Mouse (Mus musculus) limb, embryonic 13.5 days (tissue): ENCODE measurements around the gene Men1. TPM values are rescaled to one million over a fixed set of nuclear protein-coding genes. Genes with fewer than 3 reads are reported as not detected.

Source experiments
- ATAC-seq: fragments of 200-750 bp; cut with Nextera tagmentation; 2 replicates; pipeline ENCODE4 v1.8.0; 2017; ENCODE audit warnings: low read depth, moderate number of reproducible peaks, moderate TSS enrichment; ENCODE audit not compliant: low FRiP score
- H3K27ac ChIP-seq: fragments of 300-500 bp; sonication (generic); 2 replicates; pipeline ENCODE4 v1.5.1; 2015; ENCODE audit warnings: inconsistent platforms, mild to moderate bottlenecking, moderate library complexity
- H3K27me3 ChIP-seq: fragments of 300-500 bp; sonication (generic); 2 replicates; pipeline ENCODE4 v1.6.1; 2015; ENCODE audit warnings: mild to moderate bottlenecking, inconsistent platforms
- H3K36me3 ChIP-seq: fragments of 300-500 bp; sonication (generic); 2 replicates; pipeline ENCODE4 v1.6.1; 2015; ENCODE audit warnings: inconsistent platforms, mild to moderate bottlenecking, moderate library complexity
- H3K4me1 ChIP-seq: fragments of 300-500 bp; sonication (generic); 2 replicates; pipeline ENCODE4 v1.6.1; 2015; ENCODE audit warnings: inconsistent platforms
- H3K4me2 ChIP-seq: fragments of 300-500 bp; sonication (generic); replicated peaks from 2 replicates; pipeline ENCODE4 v1.6.1; 2015; ENCODE audit warnings: inconsistent platforms, mild to moderate bottlenecking, moderate library complexity
- H3K4me3 ChIP-seq: fragments of 300-500 bp; sonication (generic); 2 replicates; pipeline ENCODE4 v1.5.1; 2015; ENCODE audit warnings: moderate library complexity, mild to moderate bottlenecking, inconsistent platforms
- H3K9ac ChIP-seq: fragments of 300-500 bp; sonication (generic); 2 replicates; pipeline ENCODE4 v1.6.1; 2015; ENCODE audit warnings: mild to moderate bottlenecking, inconsistent platforms
- H3K9me3 ChIP-seq: fragments of 300-500 bp; sonication (generic); 2 replicates; pipeline ENCODE4 v1.6.1; 2016; ENCODE audit warnings: inconsistent platforms
- WGBS: fragments of 180-500 bp; shearing (Covaris S2); methylation state at CpG from one replicate; pipeline ENCODE4 v1.1.7; 2015; 5-methylcytosine and 5-hydroxymethylcytosine counted together
- polyA plus RNA-seq: library from polyadenylated mRNA; unstranded; fragments of >200 nt; fragmentation: Nextera tagmentation; extraction: Ambion mirVana; gene quantifications from 2 replicates; pipeline ENCODE4 v1.2.1, GENCODE M21; 2015

Men1 gene
- polyA plus RNA-seq, 1 experiment from 2014 or later: 97.6 TPM

DNA sequence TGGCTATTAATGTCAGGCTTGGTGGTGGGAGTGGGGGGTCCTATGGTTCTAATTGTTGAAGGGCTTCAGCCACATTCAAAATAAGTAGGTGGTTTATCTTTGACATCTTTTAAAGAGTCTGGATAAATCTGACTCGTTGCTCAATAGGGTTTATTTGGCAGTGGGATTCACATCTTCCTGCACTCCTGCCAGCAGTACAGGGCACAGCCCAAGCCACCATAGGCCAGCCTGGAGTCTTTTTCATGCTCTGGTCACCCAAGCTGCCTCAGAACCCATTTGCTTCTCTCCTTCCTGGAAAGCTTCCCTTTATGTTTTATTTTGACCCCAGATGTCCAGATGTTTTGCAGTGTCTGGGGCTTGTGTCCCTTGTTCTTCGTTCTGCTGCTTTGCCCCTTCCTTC lies 41.9 kb downstream of the Men1 start:
- Histone ChIP-seq H3K4me2 (no peak overlapping the region), H3K9me3 (no peaks in the 10 kb centered on the region), H3K4me1 (no peaks in the 10 kb centered on the region), H3K36me3 (peaks cover 82% of the 10 kb centered on the region), H3K27ac (no peak overlapping the region), H3K9ac (no peak overlapping the region), H3K27me3 (no peaks in the 10 kb centered on the region), H3K4me3 (no peak overlapping the region)
- 83% methylated on average over 2 of the region's 2 CpGs for WGBS
- ATAC-seq: no peak

GRCm38 (mm10) chr19:6377327-6378040 lies 42.7 kb downstream of the Men1 start:
- no peaks in the 10 kb centered on the region for H3K4me1 ChIP-seq
- H3K9ac ChIP-seq: no peak overlapping the region
- peaks cover 73% of the 10 kb centered on the region for H3K36me3 ChIP-seq
- ATAC-seq: no peak
- WGBS: 80% methylated on average over 11 of the region's 11 CpGs
- H3K4me2 ChIP-seq: no peak overlapping the region
- H3K27ac ChIP-seq: no peak overlapping the region
- H3K27me3 ChIP-seq: no peaks in the 10 kb centered on the region
- no peak overlapping the region for H3K4me3 ChIP-seq
- H3K9me3 ChIP-seq: no peaks in the 10 kb centered on the region

DNA sequence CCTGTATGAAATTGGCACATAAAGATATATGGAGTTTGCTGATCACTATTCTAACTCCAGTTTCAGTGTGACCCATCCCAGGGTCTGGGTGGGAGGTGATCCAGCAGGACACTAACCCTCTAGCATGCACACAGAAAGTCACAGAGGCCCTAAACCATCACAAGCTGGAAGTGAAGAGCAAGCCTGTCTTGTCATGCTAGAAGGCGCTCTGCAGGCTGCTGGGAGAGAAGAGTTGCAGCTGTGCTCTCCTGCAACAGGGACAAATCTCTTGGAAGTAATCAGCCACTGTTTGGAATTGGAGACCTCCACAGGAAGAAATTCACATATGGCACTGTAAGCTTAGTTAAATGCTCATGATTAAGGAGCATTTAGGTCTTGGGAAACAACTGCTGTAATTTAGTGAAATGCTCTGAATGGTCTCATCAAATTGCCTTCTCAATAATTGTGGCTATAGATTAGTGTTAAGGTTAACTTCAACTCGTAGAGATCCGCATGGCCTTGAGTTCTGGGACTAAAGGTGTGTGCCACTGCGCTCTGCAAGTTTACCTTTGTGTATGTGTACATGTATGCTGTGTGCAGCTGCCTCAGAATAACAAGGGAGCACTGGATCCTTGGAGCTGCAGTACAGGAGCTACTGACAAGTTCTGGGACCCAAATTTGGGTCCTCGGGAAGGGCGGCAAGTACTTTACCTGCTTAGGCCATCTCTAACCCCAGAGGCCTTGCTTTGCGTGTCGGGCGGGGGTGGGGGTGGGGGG lies 45.8 kb downstream of the Men1 start:
- Histone ChIP-seq H3K36me3 (peaks cover 43% of the 10 kb centered on the region), H3K9me3 (no peaks in the 10 kb centered on the region), H3K4me3 (no peak overlapping the region), H3K27ac (no peak overlapping the region), H3K4me2 (no peak overlapping the region), H3K27me3 (no peaks in the 10 kb centered on the region), H3K9ac (no peak overlapping the region), H3K4me1 (peaks cover 19% of the 10 kb centered on the region)
- no peak for ATAC-seq
- 95% methylated on average over 9 of the region's 9 CpGs for WGBS

DNA sequence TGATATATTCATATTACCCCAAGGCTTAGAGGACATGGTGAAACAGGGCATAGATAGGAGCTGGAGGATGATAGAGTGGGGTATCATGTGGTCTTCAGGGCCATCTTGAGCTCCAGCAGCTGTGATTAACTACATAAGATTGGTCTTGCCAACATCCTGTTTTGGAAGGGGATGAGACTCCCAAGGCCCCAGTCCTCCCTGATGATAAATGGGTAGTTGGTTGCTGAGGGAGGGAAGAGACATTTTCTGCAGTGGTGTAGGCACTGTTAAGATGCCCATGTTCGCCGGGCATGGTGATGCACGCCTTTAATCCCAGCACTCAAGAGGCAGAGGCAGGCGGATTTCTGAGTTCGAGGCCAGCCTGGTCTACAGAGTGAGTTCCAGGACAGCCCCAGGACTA lies 46.5 kb downstream of the Men1 start:
- Histone ChIP-seq H3K27ac (no peak overlapping the region), H3K4me3 (no peak overlapping the region), H3K36me3 (peaks cover 37% of the 10 kb centered on the region), H3K4me2 (no peak overlapping the region), H3K27me3 (no peaks in the 10 kb centered on the region), H3K9ac (no peak overlapping the region), H3K9me3 (no peaks in the 10 kb centered on the region), H3K4me1 (peaks cover 19% of the 10 kb centered on the region)
- ATAC-seq: no peak
- WGBS: 95% methylated on average over 5 of the region's 5 CpGs

- H3K4me3 ChIP-seq: no peak overlapping the region
- H3K27me3 ChIP-seq: no peaks in the 10 kb centered on the region
- H3K36me3 ChIP-seq: peaks cover 25% of the 10 kb centered on the region
- H3K4me1 ChIP-seq: peaks cover 19% of the 10 kb centered on the region
- no peak for ATAC-seq
- H3K9ac ChIP-seq: 0 out of 2 replicates have a peak overlapping the region, but pooled peaks have one; percentile 3
- 76% methylated on average over 4 of the region's 4 CpGs for WGBS
- H3K4me2 ChIP-seq: no peak overlapping the region
- no peak overlapping the region for H3K27ac ChIP-seq
- H3K9me3 ChIP-seq: no peaks in the 10 kb centered on the region
Observed at GRCm38 (mm10) chr19:6382323-6382924, 47.6 kb downstream of the Men1 start.

DNA sequence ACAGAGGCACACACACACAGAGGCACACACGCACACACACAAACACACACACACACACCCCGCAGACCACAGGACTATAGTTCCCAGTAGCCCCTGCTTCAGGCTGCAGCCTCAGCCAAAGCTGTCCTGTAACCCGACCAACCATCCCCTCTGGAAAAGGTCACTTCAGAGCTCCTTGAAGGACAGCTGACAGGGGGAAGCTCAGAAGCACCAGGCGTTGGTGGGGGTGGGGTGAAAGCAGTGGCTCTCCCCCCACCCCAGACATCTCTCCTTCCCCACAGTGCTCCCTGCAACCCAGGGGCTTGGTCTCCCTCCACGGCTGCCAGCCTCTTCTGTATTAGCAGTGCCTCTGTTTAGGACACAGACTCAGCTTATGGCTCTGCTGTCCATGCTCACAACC lies 48.7 kb downstream of the Men1 start:
- 45% methylated on average over 5 of the region's 5 CpGs for WGBS
- peaks cover 15% of the 10 kb centered on the region for H3K36me3 ChIP-seq
- no peak for ATAC-seq
- no peaks in the 10 kb centered on the region for H3K27me3 ChIP-seq
- no peak overlapping the region for H3K4me3 ChIP-seq
- H3K9me3 ChIP-seq: no peaks in the 10 kb centered on the region
- H3K9ac ChIP-seq: no peak overlapping the region
- peaks cover 19% of the 10 kb centered on the region for H3K4me1 ChIP-seq
- peak overlapping the region; percentile 48 for H3K27ac ChIP-seq
- H3K4me2 ChIP-seq: no peak overlapping the region; the same call in 1 of the 2 replicates

- H3K9ac ChIP-seq: no peak within 1 kb of the TSS
- H3K36me3 ChIP-seq: peaks cover 8% of the 10 kb centered on the region
- peak within 1 kb of the TSS; percentile 17; the same call in 1 of the 2 replicates for H3K4me2 ChIP-seq
- H3K9me3 ChIP-seq: no peaks in the 10 kb centered on the region
- no peak within 1 kb of the TSS for H3K4me3 ChIP-seq
- H3K27me3 ChIP-seq: peaks cover 6% of the 10 kb centered on the region
- ATAC-seq: peak; percentile 68
- 17% methylated on average over 7 of the region's 7 CpGs for WGBS
- H3K4me1 ChIP-seq: peaks cover 21% of the 10 kb centered on the region
- H3K27ac ChIP-seq: peak within 1 kb of the TSS; percentile 48
Observed at GRCm38 (mm10) chr19:6384128-6384527, 49.3 kb downstream of the Men1 start, which contains the start of gene Pygm. Gene Pygm, plus strand, starts transcription at chr19:6384399.

GRCm38 (mm10) chr19:6384954-6385353 lies 50.2 kb downstream of the Men1 start:
- peaks cover 7% of the 10 kb centered on the region for H3K27me3 ChIP-seq
- 77% methylated on average over 11 of the region's 11 CpGs for WGBS
- H3K9ac ChIP-seq: no peak overlapping the region
- ATAC-seq: no peak
- peaks cover 4% of the 10 kb centered on the region; the same call in 1 of the 2 replicates for H3K36me3 ChIP-seq
- no peak overlapping the region for H3K27ac ChIP-seq
- 0 out of 2 replicates have a peak overlapping the region, but pooled peaks have one; percentile 17 for H3K4me2 ChIP-seq
- H3K9me3 ChIP-seq: no peaks in the 10 kb centered on the region
- no peak overlapping the region for H3K4me3 ChIP-seq
- H3K4me1 ChIP-seq: peaks cover 29% of the 10 kb centered on the region

- Histone ChIP-seq H3K9ac (no peak overlapping the region), H3K4me3 (no peak overlapping the region), H3K27me3 (peaks cover 7% of the 10 kb centered on the region), H3K4me1 (peaks cover 32% of the 10 kb centered on the region), H3K9me3 (no peaks in the 10 kb centered on the region), H3K36me3 (peaks cover 4% of the 10 kb centered on the region; the same call in 1 of the 2 replicates), H3K4me2 (peak overlapping the region; percentile 17; the same call in 1 of the 2 replicates), H3K27ac (no peak overlapping the region)
- WGBS: 69% methylated on average over 5 of the region's 5 CpGs
- no peak for ATAC-seq
Observed at GRCm38 (mm10) chr19:6385419-6385818, 50.6 kb downstream of the Men1 start.

DNA sequence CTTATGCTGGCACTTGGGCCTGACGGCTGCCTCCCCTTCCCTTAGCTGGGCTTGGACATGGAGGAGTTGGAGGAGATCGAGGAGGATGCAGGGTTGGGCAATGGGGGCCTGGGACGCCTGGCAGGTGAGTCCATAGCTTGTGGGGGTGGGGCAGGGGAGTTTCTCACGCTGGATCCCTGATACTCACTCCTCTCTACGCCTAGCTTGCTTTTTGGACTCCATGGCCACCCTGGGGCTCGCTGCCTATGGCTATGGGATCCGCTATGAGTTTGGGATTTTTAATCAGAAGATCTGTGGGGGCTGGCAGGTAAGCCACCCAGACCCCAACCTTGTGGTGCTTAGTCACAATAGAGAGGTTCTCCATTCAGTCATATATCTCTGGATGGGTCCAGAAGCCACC lies 51.0 kb downstream of the Men1 start:
- Histone ChIP-seq H3K36me3 (peaks cover 2% of the 10 kb centered on the region; the same call in 1 of the 2 replicates), H3K4me2 (peak overlapping the region; percentile 14; the same call in 1 of the 2 replicates), H3K4me3 (no peak overlapping the region), H3K9ac (no peak overlapping the region), H3K27ac (no peak overlapping the region), H3K9me3 (no peaks in the 10 kb centered on the region), H3K4me1 (peaks cover 32% of the 10 kb centered on the region), H3K27me3 (peaks cover 7% of the 10 kb centered on the region)
- 74% methylated on average over 7 of the region's 7 CpGs for WGBS
- no peak for ATAC-seq

GRCm38 (mm10) chr19:6386234-6386633 lies 51.5 kb downstream of the Men1 start:
- no peak overlapping the region for H3K9ac ChIP-seq
- 62% methylated on average over 9 of the region's 9 CpGs for WGBS
- H3K27ac ChIP-seq: no peak overlapping the region
- peaks cover 7% of the 10 kb centered on the region for H3K27me3 ChIP-seq
- H3K4me2 ChIP-seq: no peak overlapping the region
- no peaks in the 10 kb centered on the region for H3K36me3 ChIP-seq
- no peaks in the 10 kb centered on the region for H3K9me3 ChIP-seq
- no peak overlapping the region for H3K4me3 ChIP-seq
- H3K4me1 ChIP-seq: peaks cover 32% of the 10 kb centered on the region
- ATAC-seq: no peak

DNA sequence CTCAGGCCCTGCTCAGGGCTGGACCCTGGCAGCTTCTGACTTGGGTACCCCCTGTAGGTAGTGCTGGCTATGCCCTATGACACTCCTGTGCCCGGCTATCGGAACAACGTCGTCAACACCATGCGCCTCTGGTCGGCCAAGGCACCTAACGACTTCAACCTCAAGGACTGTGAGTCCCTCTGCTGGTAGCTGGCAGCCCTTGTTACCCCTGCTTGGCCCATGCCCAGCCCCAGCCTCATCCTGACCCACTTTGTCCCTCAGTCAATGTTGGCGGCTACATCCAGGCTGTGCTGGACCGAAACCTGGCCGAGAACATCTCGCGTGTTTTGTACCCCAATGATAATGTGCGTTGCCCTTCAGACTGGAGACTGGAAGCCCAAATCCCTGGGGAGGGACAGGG lies 53.2 kb downstream of the Men1 start:
- Histone ChIP-seq H3K4me1 (peaks cover 32% of the 10 kb centered on the region), H3K27ac (no peak overlapping the region), H3K9ac (no peak overlapping the region), H3K9me3 (no peaks in the 10 kb centered on the region; the same call in 1 of the 2 replicates), H3K4me3 (no peak overlapping the region), H3K36me3 (no peaks in the 10 kb centered on the region), H3K27me3 (peaks cover 7% of the 10 kb centered on the region), H3K4me2 (no peak overlapping the region)
- ATAC-seq: no peak
- 76% methylated on average over 13 of the region's 13 CpGs for WGBS
